Comparison of ENCODE assay signal across 8 mouse cellular contexts in genomic region chr3:135436901-135437616, GRCm38 (mm10). TPM values are rescaled to one million over a fixed set of nuclear protein-coding genes. Genes with fewer than 3 reads are reported as not detected.
DNase-seq lines count a peak whose midpoint lies in the region; ATAC-seq and TF ChIP-seq lines count a peak whose summit lies in the region.

No protein-coding gene starts in this region.

- no peak for TF ChIP-seq CTCF in kidney, adult 2 months (conservative IDR thresholded peaks at IDR 0.05; ENCODE audit: insufficient read depth, insufficient read length, low read depth, low read length)
- no peak for TF ChIP-seq CTCF in bone marrow macrophage, adult 2 months (IDR thresholded peaks at IDR 0.05; ENCODE audit: low read depth, low read length)

- H3K36me3 ChIP-seq in kidney, adult 2 months (ENCODE audit: control insufficient read depth, insufficient read depth, low read length) = no peaks in the 10 kb centered on the region
- H3K36me3 ChIP-seq in hindbrain, embryonic 11.5 days (ENCODE audit: control insufficient read depth, insufficient read depth, low read length) = no peaks in the 10 kb centered on the region
- no peaks in the 10 kb centered on the region for H3K36me3 ChIP-seq in midbrain, embryonic 13.5 days

- TF ChIP-seq POLR2A in kidney, adult 2 months (IDR thresholded peaks at IDR 0.05; ENCODE audit: low read depth, low read length) = no peak
- no peak for TF ChIP-seq POLR2A in bone marrow macrophage, adult 2 months (IDR thresholded peaks at IDR 0.05; ENCODE audit: borderline replicate concordance, low read depth, low read length)

- H3K27ac ChIP-seq in kidney, adult 2 months (ENCODE audit: insufficient read depth, low read depth, low read length) = peak overlapping the region; percentile 94
- no peak overlapping the region for H3K27ac ChIP-seq in bone marrow macrophage, adult 2 months (ENCODE audit: insufficient read depth, low read depth, low read length)
- H3K27ac ChIP-seq in hindbrain, embryonic 11.5 days (ENCODE audit: low read depth, low read length) = peak overlapping the region; percentile 87
- H3K27ac ChIP-seq in midbrain, embryonic 13.5 days = peak overlapping the region; percentile 91

- ATAC-seq in hindbrain, embryonic 11.5 days (ENCODE audit: low FRiP score) = 0 out of 2 replicates have a peak, but pooled peaks have one; percentile 0
- no peak for ATAC-seq in midbrain, embryonic 13.5 days

- H3K9me3 ChIP-seq in hindbrain, embryonic 11.5 days (ENCODE audit: control insufficient read depth, low read length) = no peaks in the 10 kb centered on the region
- H3K9me3 ChIP-seq in midbrain, embryonic 13.5 days = no peaks in the 10 kb centered on the region

- no peaks in the 10 kb centered on the region; the same call in 1 of the 2 replicates for H3K4me1 ChIP-seq in kidney, adult 2 months (ENCODE audit: control insufficient read depth, insufficient read depth, low read length)
- H3K4me1 ChIP-seq in bone marrow macrophage, adult 2 months (ENCODE audit: control insufficient read depth, insufficient read depth, low read length) = peaks cover 5% of the 10 kb centered on the region; the same call in 1 of the 2 replicates
- H3K4me1 ChIP-seq in hindbrain, embryonic 11.5 days (replicated peaks; ENCODE audit: control insufficient read depth, insufficient read depth, low read length) = 0 out of 2 replicates have a peak, but pooled peaks cover 2% of the 10 kb centered on the region
- peaks cover 25% of the 10 kb centered on the region for H3K4me1 ChIP-seq in midbrain, embryonic 13.5 days (replicated peaks)

- WGBS in kidney, adult 2 months = 58% methylated on average over 14 of the region's 14 CpGs
- WGBS in hindbrain, embryonic 11.5 days = 45% methylated on average over 14 of the region's 14 CpGs
- 40% methylated on average over 14 of the region's 14 CpGs for WGBS in midbrain, embryonic 13.5 days

- H3K4me2 ChIP-seq in hindbrain, embryonic 11.5 days (replicated peaks; ENCODE audit: low read depth, low read length) = peak overlapping the region; percentile 42
- H3K4me2 ChIP-seq in midbrain, embryonic 13.5 days (replicated peaks) = peak overlapping the region; percentile 64

- peak overlapping the region; percentile 71 for H3K9ac ChIP-seq in hindbrain, embryonic 11.5 days (ENCODE audit: low read depth, low read length)
- H3K9ac ChIP-seq in midbrain, embryonic 13.5 days (replicated peaks) = peak overlapping the region; percentile 80

- DNase-seq in kidney, adult 2 months = no peak
- no peak for DNase-seq in kidney, adult 8-10 months
- DNase-seq in hindbrain, embryonic 11.5 days (ENCODE audit: low spot score) = peak; percentile 8
- no peak for DNase-seq in adrenal gland, adult 8-10 months
- no peak for DNase-seq in kidney, adult 11 months
- DNase-seq in right cerebral cortex, adult 18-20 months = no peak

- no peak overlapping the region for H3K4me3 ChIP-seq in kidney, adult 2 months (ENCODE audit: insufficient read depth, low read depth, low read length)
- peak overlapping the region; percentile 80 for H3K4me3 ChIP-seq in bone marrow macrophage, adult 2 months (ENCODE audit: insufficient read depth, low read length)
- H3K4me3 ChIP-seq in hindbrain, embryonic 11.5 days (ENCODE audit: low read depth, low read length) = peak overlapping the region; percentile 96
- H3K4me3 ChIP-seq in midbrain, embryonic 13.5 days (replicated peaks) = peak overlapping the region; percentile 77

- H3K27me3 ChIP-seq in kidney, adult 2 months (replicated peaks; ENCODE audit: control insufficient read depth, insufficient read depth, low read length) = no peaks in the 10 kb centered on the region
- H3K27me3 ChIP-seq in hindbrain, embryonic 11.5 days (ENCODE audit: control insufficient read depth, insufficient read depth, low read length) = no peaks in the 10 kb centered on the region
- H3K27me3 ChIP-seq in midbrain, embryonic 13.5 days = no peaks in the 10 kb centered on the region

RNA-seq across cellular contexts. Expression of gene Ube2d3, which starts 0.9 kb away (rescaled TPM):
- polyA plus RNA-seq in kidney, adult 2 months (2012; rRNA removed) = 307 and 333 TPM in 2 replicates
- 389 and 407 TPM in 2 replicates for polyA plus RNA-seq in bone marrow macrophage, adult 2 months (2012; ENCODE audit: insufficient read depth, insufficient read length, missing spikeins)
- 662 and 666 TPM in 2 replicates for polyA plus RNA-seq in hindbrain, embryonic 11.5 days (2014; fragmentation: Nextera tagmentation; extraction: Ambion mirVana)
- 433 and 444 TPM in 2 replicates for polyA plus RNA-seq in midbrain, embryonic 13.5 days (2015; fragmentation: Nextera tagmentation; extraction: Ambion mirVana)
- 100 to 1,000 TPM; 299 to 393 (median 336) TPM for total RNA-seq in adrenal gland, adult 8-10 months (2022)

RNA-seq across cellular contexts. Expression of gene Cisd2, which starts 13.3 kb away (rescaled TPM):
- polyA plus RNA-seq in kidney, adult 2 months (2012; rRNA removed) = 28.7 and 33.5 TPM in 2 replicates
- 34.2 and 36.9 TPM in 2 replicates for polyA plus RNA-seq in bone marrow macrophage, adult 2 months (2012; ENCODE audit: insufficient read depth, insufficient read length, missing spikeins)
- 80.6 and 92.3 TPM in 2 replicates for polyA plus RNA-seq in hindbrain, embryonic 11.5 days (2014; fragmentation: Nextera tagmentation; extraction: Ambion mirVana)
- polyA plus RNA-seq in midbrain, embryonic 13.5 days (2015; fragmentation: Nextera tagmentation; extraction: Ambion mirVana) = 78.8 and 80.7 TPM in 2 replicates
- 10 to 100 TPM; 30.2 to 34.4 (median 32.5) TPM for total RNA-seq in adrenal gland, adult 8-10 months (2022)

RNA-seq across cellular contexts. Expression of gene Manba, which starts 48.4 kb away (rescaled TPM):
- 23.6 and 25.8 TPM in 2 replicates for polyA plus RNA-seq in kidney, adult 2 months (2012; rRNA removed)
- 37.4 and 38.8 TPM in 2 replicates for polyA plus RNA-seq in bone marrow macrophage, adult 2 months (2012; ENCODE audit: insufficient read depth, insufficient read length, missing spikeins)
- 3.7 and 4.8 TPM in 2 replicates for polyA plus RNA-seq in hindbrain, embryonic 11.5 days (2014; fragmentation: Nextera tagmentation; extraction: Ambion mirVana)
- polyA plus RNA-seq in midbrain, embryonic 13.5 days (2015; fragmentation: Nextera tagmentation; extraction: Ambion mirVana) = 4.6 and 5.0 TPM in 2 replicates
- total RNA-seq in adrenal gland, adult 8-10 months (2022) = 10 to 100 TPM; 13.9 to 27.8 (median 18.3) TPM
